Mouse (Mus musculus) lung, embryonic 14.5 days (tissue): ENCODE results near the gene Pdzrn3. TPM values are rescaled to one million over a fixed set of nuclear protein-coding genes. Genes with fewer than 3 reads are reported as not detected.

ENCODE experiments used
- ATAC-seq: fragments of 200-750 bp; cut with Nextera tagmentation; 2 replicates; pipeline ENCODE4 v1.8.0; 2017; ENCODE audit warnings: mild to moderate bottlenecking, moderate TSS enrichment, moderate library complexity; ENCODE audit not compliant: insufficient read depth
- DNase-seq: peaks from one replicate; pipeline ENCODE4 v3.0.0-alpha.2; 2015
- H3K27ac ChIP-seq: fragments of 300-500 bp; sonication (generic); 2 replicates; pipeline ENCODE4 v1.5.1; 2014; ENCODE audit warnings: low read depth, mild to moderate bottlenecking, moderate library complexity
- H3K27me3 ChIP-seq: fragments of 300-500 bp; sonication (generic); 2 replicates; pipeline ENCODE4 v1.6.1; 2014; ENCODE audit warnings: low read length, control low read depth; ENCODE audit not compliant: insufficient read depth
- H3K36me3 ChIP-seq: fragments of 300-500 bp; sonication (generic); 2 replicates; pipeline ENCODE4 v1.6.1; 2014; ENCODE audit warnings: control low read depth; ENCODE audit not compliant: insufficient read depth
- H3K4me1 ChIP-seq: fragments of 300-500 bp; sonication (generic); 2 replicates; pipeline ENCODE4 v1.6.1; 2014; ENCODE audit warnings: antibody characterized with exemption, control low read depth; ENCODE audit not compliant: insufficient read depth
- H3K4me2 ChIP-seq: fragments of 300-500 bp; sonication (generic); 2 replicates; pipeline ENCODE4 v1.6.1; 2014; ENCODE audit warnings: mild to moderate bottlenecking
- H3K4me3 ChIP-seq: fragments of 300-500 bp; sonication (generic); 2 replicates; pipeline ENCODE4 v1.5.1; 2014; ENCODE audit warnings: low read depth, low read length
- H3K9ac ChIP-seq: fragments of 300-500 bp; sonication (generic); 2 replicates; pipeline ENCODE4 v1.6.1; 2014
- H3K9me3 ChIP-seq: fragments of 300-500 bp; sonication (generic); 2 replicates; pipeline ENCODE4 v1.6.1; 2016; ENCODE audit warnings: low read depth, low read length, control low read depth
- CTCF ChIP-seq: IDR thresholded peaks from 2 replicates; pipeline ENCODE4 v1.5.1; 2016; ENCODE audit warnings: antibody characterized with exemption, low read depth
- WGBS: fragments of 180-500 bp; shearing (Covaris S2); extraction: QIAGEN DNeasy Blood & Tissue Kit; methylation state at CpG from one replicate; pipeline ENCODE4 v1.1.7; 2014; 5-methylcytosine and 5-hydroxymethylcytosine counted together
- polyA plus RNA-seq: library from polyadenylated mRNA; unstranded; fragments of >200 nt; fragmentation: Nextera tagmentation; extraction: Ambion mirVana; gene quantifications from 2 replicates; pipeline ENCODE4 v1.2.1, GENCODE M21; 2014

Gene Pdzrn3
- polyA plus RNA-seq, 1 experiment from 2014 or later: 14.2 TPM

GRCm38 (mm10) chr6:101303501-101303900, 74.2 kb downstream of the Pdzrn3 start:
- no peak overlapping the region for H3K4me3 ChIP-seq
- no peak overlapping the region for H3K4me2 ChIP-seq
- no peak for DNase-seq
- no peaks in the 10 kb centered on the region for H3K9me3 ChIP-seq
- no peak for ATAC-seq
- TF ChIP-seq CTCF: no peak
- H3K36me3 ChIP-seq: 0 out of 2 replicates have a peak, but pooled peaks cover 5% of the 10 kb centered on the region
- WGBS: 87% methylated on average over 1 of the region's 1 CpGs
- no peak overlapping the region for H3K9ac ChIP-seq
- no peaks in the 10 kb centered on the region for H3K27me3 ChIP-seq
- H3K4me1 ChIP-seq: peaks cover 14% of the 10 kb centered on the region
- H3K27ac ChIP-seq: no peak overlapping the region

DNA sequence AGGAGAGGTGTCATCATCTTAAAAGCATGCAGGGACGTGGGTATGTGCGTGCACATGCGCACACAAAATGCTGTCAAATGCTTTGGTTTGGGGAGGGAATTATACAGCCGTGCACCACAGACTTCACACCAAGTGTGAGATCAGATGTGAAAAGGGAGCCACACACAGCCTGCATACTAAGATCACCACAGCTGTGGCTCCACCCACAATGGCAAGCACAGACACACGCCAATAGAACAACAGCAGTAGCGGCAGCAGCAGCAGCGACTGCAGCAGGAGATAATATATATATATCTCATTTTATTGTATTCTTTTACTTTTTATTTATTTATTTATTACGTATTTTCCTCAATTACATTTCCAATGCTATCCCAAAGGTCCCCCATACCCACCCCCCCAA, 76.5 kb downstream of the Pdzrn3 start:
- ATAC-seq (no peak), DNase-seq (no peak)
- no peak overlapping the region for H3K4me3 ChIP-seq
- H3K4me2 ChIP-seq: no peak overlapping the region
- H3K9ac ChIP-seq: no peak overlapping the region
- no peaks in the 10 kb centered on the region for H3K27me3 ChIP-seq
- H3K9me3 ChIP-seq: no peaks in the 10 kb centered on the region
- H3K4me1 ChIP-seq: no peaks in the 10 kb centered on the region
- H3K36me3 ChIP-seq: 0 out of 2 replicates have a peak, but pooled peaks cover 5% of the 10 kb centered on the region
- WGBS: 90% methylated on average over 8 of the region's 8 CpGs
- H3K27ac ChIP-seq: no peak overlapping the region
- no peak for TF ChIP-seq CTCF

DNA sequence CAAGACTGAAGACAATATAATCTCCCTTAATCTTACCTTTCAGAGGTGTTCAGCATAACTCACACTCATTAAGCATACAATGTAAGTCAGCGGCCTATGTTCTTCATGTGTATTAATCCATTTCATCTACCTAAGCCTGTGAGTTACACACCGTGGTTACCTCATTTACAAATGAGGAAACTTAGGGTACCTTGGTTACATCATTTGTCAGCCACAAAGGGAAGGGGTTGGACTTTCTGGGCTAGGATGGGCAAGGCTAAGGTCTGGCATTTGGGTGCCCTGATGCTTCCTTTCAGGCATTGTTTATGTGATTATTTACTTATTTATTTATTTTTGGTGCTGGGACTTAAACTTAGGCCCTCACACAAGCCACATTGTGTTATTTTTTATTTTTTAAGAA, 78.3 kb downstream of the Pdzrn3 start:
- Histone ChIP-seq H3K36me3 (0 out of 2 replicates have a peak, but pooled peaks cover 3% of the 10 kb centered on the region), H3K4me2 (no peak overlapping the region), H3K4me1 (no peaks in the 10 kb centered on the region), H3K4me3 (no peak overlapping the region), H3K27ac (no peak overlapping the region), H3K27me3 (no peaks in the 10 kb centered on the region), H3K9ac (no peak overlapping the region), H3K9me3 (no peaks in the 10 kb centered on the region)
- DNase-seq (no peak), ATAC-seq (no peak)
- no peak for TF ChIP-seq CTCF
- WGBS: 93% methylated on average over 2 of the region's 2 CpGs

DNA sequence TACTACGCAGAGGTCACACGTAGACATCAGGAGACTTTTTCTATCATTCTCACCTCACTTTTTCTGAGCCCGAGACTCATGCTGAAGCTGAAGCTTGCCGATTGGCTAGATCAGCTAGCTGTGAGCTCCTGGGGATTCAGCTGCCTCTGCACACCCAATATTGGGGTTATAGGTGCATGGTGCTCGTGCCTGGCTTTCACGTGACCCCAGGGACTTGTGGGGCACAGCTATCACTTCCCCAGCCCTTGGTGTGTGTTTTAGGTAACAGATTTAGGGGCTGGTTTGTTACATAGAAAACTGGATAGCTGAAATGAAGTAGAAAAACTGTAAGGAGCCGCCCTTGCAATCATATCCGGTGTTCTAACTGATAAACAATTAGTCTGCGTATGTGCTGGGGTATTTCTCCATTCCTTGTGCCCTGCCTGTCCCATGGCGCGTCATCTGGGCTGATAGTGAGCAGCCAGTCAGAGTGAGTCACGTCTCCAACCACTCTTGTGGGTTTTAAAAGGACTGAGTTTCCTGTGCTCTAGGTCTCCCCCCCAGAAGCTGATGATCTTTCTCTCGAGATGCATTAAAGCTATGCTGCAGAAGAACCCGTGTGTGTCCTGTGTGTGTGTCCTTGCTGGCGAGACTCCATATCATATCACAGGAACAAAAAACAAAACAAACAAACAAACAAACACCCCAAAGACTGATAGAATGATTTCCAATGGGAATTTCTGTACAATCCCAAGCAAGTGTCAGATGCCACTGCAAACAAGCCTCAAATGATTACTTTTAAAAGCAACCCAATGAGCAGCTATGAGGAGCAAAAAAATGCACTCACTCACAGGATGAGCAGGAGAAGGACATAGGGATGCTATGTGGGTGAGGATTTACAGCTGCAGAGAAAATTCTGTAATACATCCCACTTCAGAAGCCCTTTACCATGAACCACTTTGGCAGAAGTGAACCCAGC, 79.9 kb downstream of the Pdzrn3 start:
- no peak for ATAC-seq
- no peaks in the 10 kb centered on the region for H3K36me3 ChIP-seq
- no peak for TF ChIP-seq CTCF
- H3K9me3 ChIP-seq: no peaks in the 10 kb centered on the region
- no peaks in the 10 kb centered on the region for H3K27me3 ChIP-seq
- 70% methylated on average over 15 of the region's 15 CpGs for WGBS
- H3K4me2 ChIP-seq: no peak overlapping the region
- no peak overlapping the region for H3K27ac ChIP-seq
- no peak overlapping the region for H3K9ac ChIP-seq
- peaks cover 4% of the 10 kb centered on the region; the same call in 1 of the 2 replicates for H3K4me1 ChIP-seq
- H3K4me3 ChIP-seq: no peak overlapping the region
- DNase-seq: no peak

DNA sequence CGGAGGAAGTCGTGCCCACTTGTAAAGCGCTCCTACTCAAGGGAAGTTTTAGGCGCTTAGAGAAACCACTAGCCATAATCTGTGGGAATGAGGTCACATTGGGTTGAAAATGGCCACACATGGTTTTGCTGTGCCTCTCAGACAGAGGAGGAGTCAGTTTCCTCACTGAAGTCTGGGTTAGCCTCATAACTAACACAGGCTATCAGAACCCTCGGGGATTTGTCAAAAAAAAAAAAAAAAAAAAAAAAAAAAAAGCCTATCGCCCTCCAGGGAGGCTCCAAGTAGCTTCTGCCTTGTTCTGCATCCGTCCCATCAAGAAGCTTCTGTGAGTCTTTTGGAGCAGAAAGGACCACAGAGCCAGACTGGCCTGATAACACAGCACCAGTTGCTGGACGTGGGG, 80.7 kb downstream of the Pdzrn3 start:
- H3K36me3 ChIP-seq: no peaks in the 10 kb centered on the region
- DNase-seq: no peak
- 83% methylated on average over 8 of the region's 8 CpGs for WGBS
- H3K27me3 ChIP-seq: no peaks in the 10 kb centered on the region
- ATAC-seq: no peak
- H3K9ac ChIP-seq: no peak overlapping the region
- no peaks in the 10 kb centered on the region for H3K9me3 ChIP-seq
- H3K4me1 ChIP-seq: peaks cover 4% of the 10 kb centered on the region; the same call in 1 of the 2 replicates
- no peak overlapping the region for H3K4me3 ChIP-seq
- H3K27ac ChIP-seq: no peak overlapping the region
- no peak overlapping the region for H3K4me2 ChIP-seq
- TF ChIP-seq CTCF: no peak

DNA sequence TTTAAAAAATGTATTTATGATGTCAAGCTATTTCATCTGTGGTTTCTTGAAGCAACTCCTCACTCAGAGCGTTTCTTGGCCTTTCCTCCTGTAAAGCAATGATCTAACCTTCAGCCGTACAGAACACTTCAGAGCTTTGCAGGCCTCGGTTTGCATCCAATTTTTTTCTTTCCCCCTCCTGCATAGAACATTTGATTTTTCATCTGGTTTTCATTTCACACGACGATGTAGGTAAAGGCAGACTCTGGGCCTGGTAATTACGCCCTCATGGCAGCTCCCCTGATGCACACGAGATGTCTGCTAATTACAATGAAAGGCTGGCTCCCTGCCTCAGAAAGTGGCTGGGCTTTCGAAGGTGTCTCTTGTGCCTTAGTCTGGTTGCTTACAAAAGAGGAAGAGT, 81.4 kb downstream of the Pdzrn3 start:
- no peaks in the 10 kb centered on the region for H3K27me3 ChIP-seq
- H3K27ac ChIP-seq: no peak overlapping the region
- DNase-seq (no peak), ATAC-seq (no peak)
- H3K4me3 ChIP-seq: no peak overlapping the region
- H3K36me3 ChIP-seq: no peaks in the 10 kb centered on the region
- H3K9me3 ChIP-seq: no peaks in the 10 kb centered on the region
- WGBS: 80% methylated on average over 8 of the region's 8 CpGs
- H3K4me2 ChIP-seq: no peak overlapping the region
- TF ChIP-seq CTCF: no peak
- H3K9ac ChIP-seq: no peak overlapping the region
- peaks cover 4% of the 10 kb centered on the region; the same call in 1 of the 2 replicates for H3K4me1 ChIP-seq

DNA sequence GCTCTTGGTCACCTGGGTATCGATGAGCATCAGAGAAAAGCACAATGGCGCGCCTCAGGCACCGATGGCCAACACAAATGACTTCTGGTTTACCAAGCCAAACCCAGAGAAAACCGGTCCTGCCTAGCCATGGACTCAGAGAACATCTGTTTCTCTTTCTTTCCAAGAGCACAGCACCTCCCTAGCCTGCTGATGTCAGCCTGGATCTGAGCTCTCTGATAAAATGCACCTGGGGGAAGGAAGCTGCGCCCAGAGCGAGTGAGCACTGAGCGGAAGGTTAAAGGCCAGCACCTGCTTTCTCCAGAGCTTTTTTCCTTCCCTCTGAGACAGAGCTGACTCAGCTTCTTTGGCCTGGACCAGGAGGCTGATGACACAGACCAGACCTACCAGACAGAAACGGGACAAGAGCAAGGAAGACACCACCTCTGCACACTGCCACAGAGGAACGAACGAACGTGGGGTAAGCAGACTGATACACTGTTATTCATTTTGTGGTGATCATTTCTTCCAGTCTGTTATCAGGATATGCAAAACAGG, 84.6 kb downstream of the Pdzrn3 start:
- no peak overlapping the region for H3K27ac ChIP-seq
- no peaks in the 10 kb centered on the region for H3K36me3 ChIP-seq
- no peaks in the 10 kb centered on the region for H3K9me3 ChIP-seq
- TF ChIP-seq CTCF: no peak
- no peak overlapping the region for H3K4me2 ChIP-seq
- ATAC-seq (0 out of 2 replicates have a peak, but pooled peaks have one; percentile 8), DNase-seq (no peak)
- no peaks in the 10 kb centered on the region for H3K27me3 ChIP-seq
- no peak overlapping the region for H3K9ac ChIP-seq
- no peak overlapping the region for H3K4me3 ChIP-seq
- WGBS: 58% methylated on average over 12 of the region's 12 CpGs
- H3K4me1 ChIP-seq: peaks cover 8% of the 10 kb centered on the region
